Comparison of ENCODE assay signal across 7 mouse cellular contexts in the genomic region with DNA sequence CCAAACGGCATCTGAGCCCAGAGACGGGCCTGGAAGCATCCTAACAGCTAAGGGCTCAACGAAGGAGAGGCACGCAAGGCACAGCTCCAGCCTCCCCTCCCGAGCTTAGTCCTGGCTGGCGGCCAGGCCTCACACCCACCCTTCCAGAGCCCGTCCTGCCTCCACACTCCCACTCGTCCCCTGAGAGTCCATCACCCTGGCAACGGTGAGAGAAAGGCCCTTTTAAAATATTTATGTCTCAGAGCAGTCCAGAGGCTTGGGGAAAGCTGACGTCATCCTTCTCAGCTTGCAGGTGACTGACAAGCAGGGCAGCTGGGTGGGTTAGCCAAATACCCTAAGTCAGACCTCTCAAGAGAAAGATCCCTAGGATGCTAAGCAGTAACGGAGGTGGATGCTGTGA. TPM values are rescaled to one million over a fixed set of nuclear protein-coding genes. Genes with fewer than 3 reads are reported as not detected.
DNase-seq lines count a peak whose midpoint lies in the region; ATAC-seq and TF ChIP-seq lines count a peak whose summit lies in the region.

No protein-coding gene starts in this region.

- H3K27me3 ChIP-seq in hindbrain, embryonic 16.5 days (replicated peaks; ENCODE audit: control insufficient read depth, insufficient read depth, low read length): no peaks in the 10 kb centered on the region
- H3K27me3 ChIP-seq in midbrain, postnatal 0 days (ENCODE audit: insufficient read depth, low read length): no peaks in the 10 kb centered on the region

- peak overlapping the region; percentile 48 for H3K9ac ChIP-seq in hindbrain, embryonic 16.5 days (ENCODE audit: low read depth, low read length)
- H3K9ac ChIP-seq in midbrain, postnatal 0 days (replicated peaks; ENCODE audit: low read length, poor library complexity, severe bottlenecking): peak overlapping the region; percentile 46

- DNase-seq in MN1 (ENCODE audit: low spot score): peak; percentile 91
- peak; percentile 72 for DNase-seq in embryo, embryonic 10.5 days (ENCODE audit: low spot score)
- peak; percentile 56 for DNase-seq in gastrocnemius, postnatal 10 days
- DNase-seq in left cerebral cortex, postnatal 25 days (ENCODE audit: low spot score in 2 of 2): peak; percentile 83 to 94
- DNase-seq in midbrain, postnatal 0 days (ENCODE audit: low spot score): peak; percentile 89
- DNase-seq in testis, postnatal 14 days (ENCODE audit: low spot score): peak; percentile 62

- H3K4me3 ChIP-seq in hindbrain, embryonic 16.5 days (ENCODE audit: low read length): no peak overlapping the region
- H3K4me3 ChIP-seq in midbrain, postnatal 0 days (ENCODE audit: low read depth, low read length): no peak overlapping the region

- peak overlapping the region; percentile 8; the same call in 1 of the 2 replicates for H3K4me2 ChIP-seq in hindbrain, embryonic 16.5 days (ENCODE audit: low read length)
- H3K4me2 ChIP-seq in midbrain, postnatal 0 days (ENCODE audit: low read depth, low read length, poor library complexity, severe bottlenecking): 0 out of 2 replicates have a peak overlapping the region, but pooled peaks have one; percentile 9

- peak overlapping the region; percentile 66 for H3K27ac ChIP-seq in hindbrain, embryonic 16.5 days (ENCODE audit: low read depth, low read length)
- peak overlapping the region; percentile 85 for H3K27ac ChIP-seq in midbrain, postnatal 0 days (ENCODE audit: low read depth, low read length)

- intact Hi-C loops in left cerebral cortex, postnatal 25 days (cut with DNase I): loop anchor here (2.0 to 10.0 kb wide), 3 partner anchors 38 to 382 kb away; no protein-coding TSS in a partner anchor

- peaks cover 17% of the 10 kb centered on the region for H3K4me1 ChIP-seq in hindbrain, embryonic 16.5 days (ENCODE audit: control insufficient read depth, insufficient read depth, low read depth, low read length)
- peaks cover 11% of the 10 kb centered on the region for H3K4me1 ChIP-seq in midbrain, postnatal 0 days (ENCODE audit: insufficient read depth, low read length)

- peak; percentile 74 for ATAC-seq in hindbrain, embryonic 16.5 days
- ATAC-seq in midbrain, postnatal 0 days (ENCODE audit: low FRiP score): peak; percentile 80

- TF ChIP-seq CTCF in midbrain, postnatal 0 days (IDR thresholded peaks at IDR 0.05): no peak

- no peaks in the 10 kb centered on the region for H3K9me3 ChIP-seq in hindbrain, embryonic 16.5 days (ENCODE audit: control insufficient read depth, low read length)
- H3K9me3 ChIP-seq in midbrain, postnatal 0 days (ENCODE audit: low read length): no peaks in the 10 kb centered on the region

- H3K36me3 ChIP-seq in hindbrain, embryonic 16.5 days (ENCODE audit: control insufficient read depth, insufficient read depth, low read length): peaks cover 14% of the 10 kb centered on the region
- H3K36me3 ChIP-seq in midbrain, postnatal 0 days (ENCODE audit: insufficient read depth, low read length): peaks cover 22% of the 10 kb centered on the region

- WGBS in hindbrain, embryonic 16.5 days: 4% methylated on average over 11 of the region's 11 CpGs
- WGBS in midbrain, postnatal 0 days: 6% methylated on average over 11 of the region's 11 CpGs

RNA-seq across cellular contexts. Expression of a gene that starts 5.8 kb away (rescaled TPM):
- total RNA-seq in gastrocnemius, postnatal 10 days (2021): 1 to 10 TPM; 3.7 to 6.7 TPM
- 12.7 and 14.8 TPM in 2 replicates for polyA plus RNA-seq in hindbrain, embryonic 16.5 days (2015; fragmentation: Nextera tagmentation; extraction: Ambion mirVana)
- total RNA-seq in left cerebral cortex, postnatal 25 days (2021): 10 to 100 TPM; 13.0 to 13.4 TPM
- total RNA-seq in midbrain, postnatal 0 days (2014; rRNA removed): 26.0 and 29.6 TPM in 2 replicates
- polyA plus RNA-seq in midbrain, postnatal 0 days (2015; fragmentation: Nextera tagmentation; extraction: Ambion mirVana): 15.9 and 16.4 TPM in 2 replicates

RNA-seq across cellular contexts. Expression of a gene that starts 29.9 kb away (rescaled TPM):
- 10 to 100 TPM; 56.4 to 63.3 TPM for total RNA-seq in gastrocnemius, postnatal 10 days (2021)
- polyA plus RNA-seq in hindbrain, embryonic 16.5 days (2015; fragmentation: Nextera tagmentation; extraction: Ambion mirVana): 18.2 and 20.3 TPM in 2 replicates
- total RNA-seq in left cerebral cortex, postnatal 25 days (2021): 100 to 1,000 TPM in 1 of 2 experiments, 10 to 100 TPM in 1; 86.5 to 106 TPM
- 63.1 and 65.3 TPM in 2 replicates for total RNA-seq in midbrain, postnatal 0 days (2014; rRNA removed)
- polyA plus RNA-seq in midbrain, postnatal 0 days (2015; fragmentation: Nextera tagmentation; extraction: Ambion mirVana): 13.5 and 14.9 TPM in 2 replicates

RNA-seq across cellular contexts. Expression of a gene that starts 39.6 kb away (rescaled TPM):
- total RNA-seq in gastrocnemius, postnatal 10 days (2021): 10 to 100 TPM; 47.0 to 58.8 TPM
- 96.3 and 104 TPM in 2 replicates for polyA plus RNA-seq in hindbrain, embryonic 16.5 days (2015; fragmentation: Nextera tagmentation; extraction: Ambion mirVana)
- 10 to 100 TPM; 87.6 to 88.7 TPM for total RNA-seq in left cerebral cortex, postnatal 25 days (2021)
- total RNA-seq in midbrain, postnatal 0 days (2014; rRNA removed): 80.8 and 101 TPM in 2 replicates
- polyA plus RNA-seq in midbrain, postnatal 0 days (2015; fragmentation: Nextera tagmentation; extraction: Ambion mirVana): 78.0 and 87.2 TPM in 2 replicates
